Mouse (Mus musculus): ENCODE results near the gene Zfp771.

The Zfp771 gene

GRCm38 (mm10) chr7:127253341-127253740 is 9.3 kb downstream of the Zfp771 start:
- no peak for DNase-seq (ENCODE audit: extremely low read depth, low read depth, low spot score)

GRCm38 (mm10) chr7:127253821-127254769 is 10.0 kb downstream of the Zfp771 start:
- DNase-seq (ENCODE audit: extremely low read depth, low read depth, low spot score), result no peak

GRCm38 (mm10) chr7:127255008-127255407 is 10.9 kb downstream of the Zfp771 start:
- no peak for DNase-seq (ENCODE audit: extremely low read depth, low read depth, low spot score)

- DNase-seq (ENCODE audit: extremely low read depth, low read depth, low spot score), result no peak
These were observed 11.9 kb downstream of the Zfp771 start for GRCm38 (mm10) chr7:127255965-127256364.

GRCm38 (mm10) chr7:127256518-127256917 is 12.4 kb downstream of the Zfp771 start:
- DNase-seq (ENCODE audit: extremely low read depth, low read depth, low spot score), result no peak

GRCm38 (mm10) chr7:127259186-127259905 is 15.3 kb downstream of the Zfp771 start:
- no peak for DNase-seq (ENCODE audit: extremely low read depth, low read depth, low spot score)

GRCm38 (mm10) chr7:127260309-127261111 is 16.4 kb downstream of the Zfp771 start, which contains the start of gene Dctpp1:
Gene Dctpp1 (minus strand): TSS chr7:127260709.
- peak; percentile 93 for DNase-seq (ENCODE audit: extremely low read depth, low read depth, low spot score)

- no peak for DNase-seq (ENCODE audit: extremely low read depth, low read depth, low spot score)
These were observed 18.3 kb downstream of the Zfp771 start for GRCm38 (mm10) chr7:127262218-127262961.

- no peak for DNase-seq (ENCODE audit: extremely low read depth, low read depth, low spot score)
These were observed 19.5 kb downstream of the Zfp771 start for GRCm38 (mm10) chr7:127263526-127263925.

GRCm38 (mm10) chr7:127270256-127270655 is 26.2 kb downstream of the Zfp771 start:
- DNase-seq (ENCODE audit: extremely low read depth, low read depth, low spot score), result no peak

GRCm38 (mm10) chr7:127270666-127271065 is 26.6 kb downstream of the Zfp771 start:
- no peak for DNase-seq (ENCODE audit: extremely low read depth, low read depth, low spot score)

GRCm38 (mm10) chr7:127271093-127271492 is 27.0 kb downstream of the Zfp771 start:
- no peak for DNase-seq (ENCODE audit: extremely low read depth, low read depth, low spot score)

GRCm38 (mm10) chr7:127272566-127272965 is 28.5 kb downstream of the Zfp771 start:
- DNase-seq (ENCODE audit: extremely low read depth, low read depth, low spot score), result no peak

GRCm38 (mm10) chr7:127273118-127273923 is 29.2 kb downstream of the Zfp771 start:
- no peak for DNase-seq (ENCODE audit: extremely low read depth, low read depth, low spot score)

GRCm38 (mm10) chr7:127273925-127274789 is 30.1 kb downstream of the Zfp771 start, which contains the start of gene Sephs2:
Gene Sephs2 (minus strand): TSS chr7:127274055.
- DNase-seq (ENCODE audit: extremely low read depth, low read depth, low spot score), result peak; percentile 56

- DNase-seq (ENCODE audit: extremely low read depth, low read depth, low spot score), result no peak
These were observed 32.5 kb downstream of the Zfp771 start for GRCm38 (mm10) chr7:127276519-127276961.

- DNase-seq (ENCODE audit: extremely low read depth, low read depth, low spot score), result no peak
These were observed 34.2 kb downstream of the Zfp771 start for GRCm38 (mm10) chr7:127278311-127278710.

- no peak for DNase-seq (ENCODE audit: extremely low read depth, low read depth, low spot score)
These were observed 36.0 kb downstream of the Zfp771 start for GRCm38 (mm10) chr7:127280092-127280491.

Measured in fat pad, adult 2 months (tissue).